Mouse (Mus musculus): ENCODE measurements around the gene Areg. TPM values are rescaled to one million over a fixed set of nuclear protein-coding genes. Genes with fewer than 3 reads are reported as not detected.

The Areg gene
- polyA plus RNA-seq, 1 experiment from 2014 or later: 0.23 TPM

GRCm38 (mm10) chr5:91124140-91124539, 15.3 kb upstream of the Areg start:
- H3K4me3 ChIP-seq: no peak overlapping the region
- no peak overlapping the region for H3K27ac ChIP-seq (replicated peaks)
- H3K4me1 ChIP-seq: no peaks in the 10 kb centered on the region
- no peak for ATAC-seq (replicated peaks)
- no peak overlapping the region for H3K4me2 ChIP-seq (replicated peaks)
- H3K9me3 ChIP-seq: no peaks in the 10 kb centered on the region
- H3K36me3 ChIP-seq: no peaks in the 10 kb centered on the region
- no peaks in the 10 kb centered on the region for H3K27me3 ChIP-seq
- 90% methylated on average over 2 of the region's 2 CpGs for WGBS
- no peak overlapping the region for H3K9ac ChIP-seq (replicated peaks)

- Histone ChIP-seq H3K4me1 (no peaks in the 10 kb centered on the region), H3K9me3 (no peaks in the 10 kb centered on the region), H3K27me3 (no peaks in the 10 kb centered on the region), H3K4me2 (replicated peaks) (no peak overlapping the region), H3K4me3 (no peak overlapping the region), H3K9ac (replicated peaks) (no peak overlapping the region), H3K27ac (replicated peaks) (no peak overlapping the region), H3K36me3 (no peaks in the 10 kb centered on the region)
- no peak for ATAC-seq (replicated peaks)
- 83% methylated on average over 1 of the region's 1 CpGs for WGBS
Measured at GRCm38 (mm10) chr5:91126623-91127022, 12.8 kb upstream of the Areg start.

GRCm38 (mm10) chr5:91134961-91135360, 4.4 kb upstream of the Areg start:
- Histone ChIP-seq H3K9me3 (no peaks in the 10 kb centered on the region), H3K4me2 (replicated peaks) (no peak overlapping the region), H3K27me3 (peaks cover 10% of the 10 kb centered on the region), H3K9ac (replicated peaks) (no peak overlapping the region), H3K4me3 (no peak overlapping the region), H3K36me3 (no peaks in the 10 kb centered on the region), H3K27ac (replicated peaks) (no peak overlapping the region), H3K4me1 (peaks cover 7% of the 10 kb centered on the region; the same call in 1 of the 2 replicates)
- no peak for ATAC-seq (replicated peaks)
- 74% methylated on average over 1 of the region's 1 CpGs for WGBS

- H3K27ac ChIP-seq (replicated peaks): no peak overlapping the region
- ATAC-seq (replicated peaks): peak; percentile 27
- no peaks in the 10 kb centered on the region for H3K9me3 ChIP-seq
- peaks cover 7% of the 10 kb centered on the region; the same call in 1 of the 2 replicates for H3K4me1 ChIP-seq
- peaks cover 22% of the 10 kb centered on the region for H3K27me3 ChIP-seq
- 4% methylated on average over 7 of the region's 7 CpGs for WGBS
- peak overlapping the region; percentile 94 for H3K4me2 ChIP-seq (replicated peaks)
- peak overlapping the region; percentile 76 for H3K4me3 ChIP-seq
- H3K9ac ChIP-seq (replicated peaks): no peak overlapping the region
- no peaks in the 10 kb centered on the region for H3K36me3 ChIP-seq
Measured at GRCm38 (mm10) chr5:91138970-91139369, 429 bp upstream of the Areg start.

GRCm38 (mm10) chr5:91140896-91141448, 1.6 kb downstream of the Areg start:
- H3K27ac ChIP-seq (replicated peaks): no peak overlapping the region
- no peak overlapping the region for H3K9ac ChIP-seq (replicated peaks)
- H3K4me2 ChIP-seq (replicated peaks): no peak overlapping the region
- H3K4me3 ChIP-seq: no peak overlapping the region
- WGBS: 54% methylated on average over 13 of the region's 13 CpGs
- H3K4me1 ChIP-seq: peaks cover 7% of the 10 kb centered on the region; the same call in 1 of the 2 replicates
- ATAC-seq (replicated peaks): no peak
- H3K36me3 ChIP-seq: no peaks in the 10 kb centered on the region
- H3K9me3 ChIP-seq: no peaks in the 10 kb centered on the region
- H3K27me3 ChIP-seq: peaks cover 22% of the 10 kb centered on the region

- no peaks in the 10 kb centered on the region for H3K4me1 ChIP-seq
- H3K27me3 ChIP-seq: peaks cover 12% of the 10 kb centered on the region; the same call in 1 of the 2 replicates
- H3K27ac ChIP-seq (replicated peaks): no peak overlapping the region
- WGBS: 87% methylated on average over 9 of the region's 9 CpGs
- H3K9ac ChIP-seq (replicated peaks): no peak overlapping the region
- H3K4me2 ChIP-seq (replicated peaks): no peak overlapping the region
- H3K36me3 ChIP-seq: no peaks in the 10 kb centered on the region
- no peak for ATAC-seq (replicated peaks)
- H3K9me3 ChIP-seq: peaks cover 10% of the 10 kb centered on the region; the same call in 1 of the 2 replicates
- H3K4me3 ChIP-seq: no peak overlapping the region
Measured at GRCm38 (mm10) chr5:91144971-91145370, 5.6 kb downstream of the Areg start.

GRCm38 (mm10) chr5:91147001-91147400, 7.6 kb downstream of the Areg start:
- no peak overlapping the region for H3K4me2 ChIP-seq (replicated peaks)
- H3K9me3 ChIP-seq: peaks cover 10% of the 10 kb centered on the region; the same call in 1 of the 2 replicates
- H3K27me3 ChIP-seq: no peaks in the 10 kb centered on the region
- 100% methylated on average over 1 of the region's 1 CpGs for WGBS
- no peak overlapping the region for H3K4me3 ChIP-seq
- ATAC-seq (replicated peaks): no peak
- H3K9ac ChIP-seq (replicated peaks): no peak overlapping the region
- no peaks in the 10 kb centered on the region for H3K4me1 ChIP-seq
- H3K27ac ChIP-seq (replicated peaks): no peak overlapping the region
- H3K36me3 ChIP-seq: no peaks in the 10 kb centered on the region

- Histone ChIP-seq H3K36me3 (no peaks in the 10 kb centered on the region), H3K9ac (replicated peaks) (no peak overlapping the region), H3K27ac (replicated peaks) (no peak overlapping the region), H3K4me2 (replicated peaks) (no peak overlapping the region), H3K4me3 (no peak overlapping the region), H3K4me1 (no peaks in the 10 kb centered on the region), H3K9me3 (peaks cover 10% of the 10 kb centered on the region; the same call in 1 of the 2 replicates), H3K27me3 (no peaks in the 10 kb centered on the region)
- 89% methylated on average over 2 of the region's 2 CpGs for WGBS
- no peak for ATAC-seq (replicated peaks)
Measured at GRCm38 (mm10) chr5:91148054-91148453, 8.7 kb downstream of the Areg start.

GRCm38 (mm10) chr5:91156677-91157076, 17.3 kb downstream of the Areg start:
- 84% methylated on average over 8 of the region's 8 CpGs for WGBS
- no peak for ATAC-seq (replicated peaks)
- no peak overlapping the region for H3K4me2 ChIP-seq (replicated peaks)
- H3K9ac ChIP-seq (replicated peaks): no peak overlapping the region
- H3K36me3 ChIP-seq: no peaks in the 10 kb centered on the region
- no peak overlapping the region for H3K4me3 ChIP-seq
- H3K9me3 ChIP-seq: no peaks in the 10 kb centered on the region
- no peaks in the 10 kb centered on the region for H3K27me3 ChIP-seq
- H3K4me1 ChIP-seq: no peaks in the 10 kb centered on the region
- no peak overlapping the region for H3K27ac ChIP-seq (replicated peaks)

- Histone ChIP-seq H3K9me3 (no peaks in the 10 kb centered on the region), H3K4me3 (no peak overlapping the region), H3K27me3 (no peaks in the 10 kb centered on the region), H3K4me2 (replicated peaks) (no peak overlapping the region), H3K36me3 (no peaks in the 10 kb centered on the region), H3K27ac (replicated peaks) (no peak overlapping the region), H3K9ac (replicated peaks) (no peak overlapping the region), H3K4me1 (no peaks in the 10 kb centered on the region)
- WGBS: 52% methylated on average over 3 of the region's 3 CpGs
- no peak for ATAC-seq (replicated peaks)
Measured at GRCm38 (mm10) chr5:91157169-91157568, 17.8 kb downstream of the Areg start.

- Histone ChIP-seq H3K4me3 (no peak overlapping the region), H3K27me3 (no peaks in the 10 kb centered on the region), H3K36me3 (no peaks in the 10 kb centered on the region), H3K27ac (replicated peaks) (no peak overlapping the region), H3K9me3 (no peaks in the 10 kb centered on the region), H3K4me2 (replicated peaks) (no peak overlapping the region), H3K9ac (replicated peaks) (no peak overlapping the region), H3K4me1 (no peaks in the 10 kb centered on the region)
- no peak for ATAC-seq (replicated peaks)
- WGBS: 90% methylated on average over 4 of the region's 4 CpGs
Measured at GRCm38 (mm10) chr5:91162787-91163186, 23.4 kb downstream of the Areg start.

- H3K27me3 ChIP-seq: no peaks in the 10 kb centered on the region
- H3K27ac ChIP-seq (replicated peaks): no peak overlapping the region
- no peak overlapping the region for H3K9ac ChIP-seq (replicated peaks)
- no peaks in the 10 kb centered on the region for H3K9me3 ChIP-seq
- ATAC-seq (replicated peaks): no peak
- no peak overlapping the region for H3K4me2 ChIP-seq (replicated peaks)
- no peaks in the 10 kb centered on the region for H3K36me3 ChIP-seq
- no peaks in the 10 kb centered on the region for H3K4me1 ChIP-seq
- no peak overlapping the region for H3K4me3 ChIP-seq
- WGBS: 87% methylated on average over 5 of the region's 5 CpGs
Measured at GRCm38 (mm10) chr5:91166601-91167000, 27.2 kb downstream of the Areg start.

- ATAC-seq (replicated peaks): no peak
- no peak overlapping the region for H3K4me3 ChIP-seq
- H3K36me3 ChIP-seq: no peaks in the 10 kb centered on the region
- H3K4me1 ChIP-seq: no peaks in the 10 kb centered on the region
- no peaks in the 10 kb centered on the region for H3K9me3 ChIP-seq
- no peak overlapping the region for H3K27ac ChIP-seq (replicated peaks)
- no peak overlapping the region for H3K9ac ChIP-seq (replicated peaks)
- H3K4me2 ChIP-seq (replicated peaks): no peak overlapping the region
- H3K27me3 ChIP-seq: no peaks in the 10 kb centered on the region
Measured at GRCm38 (mm10) chr5:91176397-91176796, 37.0 kb downstream of the Areg start.
